Mouse (Mus musculus) Patski (cell line): ENCODE measurements around the gene Zdhhc14. TPM values are rescaled to one million over a fixed set of nuclear protein-coding genes. Genes with fewer than 3 reads are reported as not detected.

Experiments used
- ATAC-seq: fragments of 100-300 bp; one replicate; pipeline ENCODE4 v1.8.0; 2021
- CTCF ChIA-PET: fragments of 350-600 bp; sonication (Branson Sonifier 250); formaldehyde crosslinking; loops from one replicate; lab custom pipeline; 2022; ENCODE audit warnings: inconsistent platforms; lab: Charles Lee
- POLR2A ChIA-PET: fragments of 350-600 bp; sonication (Branson Sonifier 250); formaldehyde crosslinking; loops from one replicate; lab custom pipeline; 2022; ENCODE audit warnings: antibody characterized with exemption, inconsistent platforms; lab: Charles Lee
- DNase-seq: peaks from one replicate; pipeline ENCODE4 v3.0.0-alpha.2; 2011; ENCODE audit warnings: low read depth, low spot score
- H3K27me3 ChIP-seq: fragments of 371-371 bp; one replicate; pipeline ENCODE4 v1.5.1; 2021
- CTCF ChIP-seq: fragments of 100-300 bp; IDR thresholded peaks from one replicate; pipeline ENCODE4 v1.5.1; 2021
- in situ Hi-C: fragments of 300-500 bp; cut with MboI; formaldehyde crosslinking; loops from 3 replicates; pipeline ENCODE4 v1.11.1; 2018; ENCODE audit warnings: low pct_unique_long_range_greater_than_20kb, mixed read lengths
- polyA plus RNA-seq: library from polyadenylated mRNA; unstranded; gene quantifications from one replicate; pipeline ENCODE4 v1.2.3, GENCODE M21; 2021

The Zdhhc14 gene
- polyA plus RNA-seq, 1 experiment from 2014 or later: 2.4 TPM

DNA sequence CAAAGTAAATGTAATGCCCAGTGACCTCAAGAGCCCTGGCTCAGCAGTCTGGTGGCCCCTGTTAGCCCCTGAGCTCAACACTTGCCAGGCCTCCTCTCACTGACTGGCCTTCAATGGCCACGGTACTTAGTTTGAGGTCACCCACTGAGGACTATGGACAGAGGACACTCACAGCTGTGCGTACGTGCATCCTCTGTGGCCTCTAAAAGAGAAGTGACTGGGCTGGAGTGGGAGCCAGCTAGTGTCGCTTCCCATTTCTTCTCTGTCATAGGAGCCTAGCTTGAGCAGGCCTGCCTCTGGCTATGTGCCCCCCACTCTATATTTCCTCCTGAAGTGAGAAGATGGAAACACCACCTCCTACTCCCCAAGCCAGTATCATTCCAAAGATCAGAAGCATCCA is 273.4 kb downstream of the Zdhhc14 start:
- POLR2A ChIA-PET: no interaction called here
- TF ChIP-seq CTCF: no peak
- H3K27me3 ChIP-seq: no peaks in the 10 kb centered on the region
- no peak for DNase-seq
- ATAC-seq: no peak
- in situ Hi-C loops: no loop called here
- CTCF ChIA-PET: interaction anchor here (1.2 to 1.3 kb wide), 2 partner anchors 12 to 30 kb away, joined by 3 read pairs; no protein-coding TSS in a partner anchor

DNA sequence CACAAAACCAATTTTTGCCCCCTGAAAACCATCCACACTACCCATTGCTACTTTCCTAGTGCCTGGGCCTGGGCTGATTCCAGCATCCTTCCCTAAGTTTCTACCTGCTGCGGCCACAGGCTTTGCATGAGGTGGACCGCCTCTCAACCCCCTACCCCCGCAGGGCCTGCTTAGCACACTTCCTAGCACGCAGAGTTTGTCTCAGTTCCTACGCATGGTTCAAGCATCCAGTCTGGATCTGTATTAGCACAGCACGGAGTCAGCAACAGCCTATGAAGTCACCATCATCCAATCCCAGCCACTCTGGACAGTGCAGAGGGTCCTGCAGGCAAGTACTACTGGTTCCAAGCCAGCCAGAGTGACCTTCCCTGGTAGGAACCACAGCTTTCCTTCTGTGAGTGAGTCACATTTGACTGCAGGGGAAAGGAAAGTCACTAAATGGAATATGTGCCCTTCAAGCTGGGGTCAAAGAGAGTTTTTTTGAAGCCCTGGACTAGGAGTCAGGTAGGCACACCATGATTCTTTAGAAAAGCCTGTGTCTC is 275.9 kb downstream of the Zdhhc14 start:
- no peaks in the 10 kb centered on the region for H3K27me3 ChIP-seq
- in situ Hi-C loops: no loop called here
- ChIA-PET POLR2A (no interaction called here), CTCF (interaction anchor here (3.7 kb wide), 1 partner anchor 28 kb away, joined by 13 read pairs; no protein-coding TSS in a partner anchor)
- TF ChIP-seq CTCF: no peak
- no peak for DNase-seq
- no peak for ATAC-seq

DNA sequence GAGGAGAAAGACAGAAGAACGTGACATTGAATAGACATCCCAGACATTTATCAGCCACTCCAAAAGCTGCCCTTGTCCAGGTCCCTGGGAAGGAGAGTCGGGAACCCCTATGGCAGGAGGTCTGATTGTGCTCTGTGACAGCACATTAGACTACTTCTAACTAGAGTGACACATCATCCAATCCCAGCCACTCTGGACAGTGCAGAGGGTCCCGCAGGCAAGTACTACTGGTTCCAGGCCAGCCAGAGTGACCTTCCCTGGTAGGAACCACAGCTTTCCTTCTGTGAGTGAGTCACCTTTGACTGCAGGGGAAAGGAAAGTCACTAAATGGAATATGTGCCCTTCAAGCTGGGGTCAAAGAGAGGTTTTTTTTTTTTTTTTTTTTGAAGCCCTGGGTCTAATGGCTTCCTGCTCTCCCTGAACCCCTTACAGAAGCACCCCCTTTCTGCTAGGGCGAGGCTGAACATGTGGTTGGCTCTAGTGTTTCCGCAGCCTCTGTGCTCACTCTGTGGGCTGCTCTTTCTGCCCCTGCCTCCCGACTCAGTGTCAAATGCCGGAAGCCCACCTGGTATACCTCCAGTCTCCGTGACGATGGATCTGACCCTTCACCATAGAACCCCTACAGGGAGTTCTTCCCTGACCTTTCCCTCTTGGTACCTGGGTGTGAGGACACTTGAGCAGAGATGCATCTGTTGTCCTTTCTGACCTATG is 276.6 kb downstream of the Zdhhc14 start:
- TF ChIP-seq CTCF: no peak
- CTCF ChIA-PET: interaction anchor here (1.3 to 3.7 kb wide), 3 partner anchors 16 to 121 kb away, joined by 4 to 13 read pairs (median 7); no protein-coding TSS in a partner anchor
- POLR2A ChIA-PET: no interaction called here
- DNase-seq (no peak), ATAC-seq (no peak)
- in situ Hi-C loops: no loop called here
- no peaks in the 10 kb centered on the region for H3K27me3 ChIP-seq

DNA sequence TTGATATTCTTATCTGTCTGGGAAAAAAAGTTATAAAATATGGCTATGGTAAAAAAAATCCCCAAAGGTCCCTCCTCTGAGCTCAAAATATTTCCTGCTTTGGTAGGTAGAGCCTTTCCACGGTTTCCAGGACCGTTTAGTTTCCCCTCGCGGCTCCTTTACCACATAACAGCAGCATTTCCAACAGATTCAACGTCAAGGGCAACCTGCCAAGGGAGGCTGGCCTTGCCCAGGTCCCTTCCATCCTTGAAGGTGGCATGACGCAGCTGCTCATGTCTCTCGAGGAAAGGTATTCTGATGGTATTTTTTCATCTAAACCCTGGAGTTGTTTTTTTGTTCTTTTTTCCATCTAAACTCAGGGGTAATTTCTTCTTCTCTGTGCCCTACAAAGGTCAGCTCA is 277.4 kb downstream of the Zdhhc14 start:
- TF ChIP-seq CTCF: no peak
- no peak for ATAC-seq
- CTCF ChIA-PET: interaction anchor here (1.3 to 3.7 kb wide), 4 partner anchors 13 to 121 kb away, joined by 4 to 13 read pairs (median 6); no protein-coding TSS in a partner anchor
- no peak for DNase-seq
- no peaks in the 10 kb centered on the region for H3K27me3 ChIP-seq
- POLR2A ChIA-PET: interaction anchor here (0.7 kb wide), 2 partner anchors 107 to 330 kb away, joined by 3 to 7 read pairs; partner anchors contain the start of gene Tmem242
- in situ Hi-C loops: no loop called here

DNA sequence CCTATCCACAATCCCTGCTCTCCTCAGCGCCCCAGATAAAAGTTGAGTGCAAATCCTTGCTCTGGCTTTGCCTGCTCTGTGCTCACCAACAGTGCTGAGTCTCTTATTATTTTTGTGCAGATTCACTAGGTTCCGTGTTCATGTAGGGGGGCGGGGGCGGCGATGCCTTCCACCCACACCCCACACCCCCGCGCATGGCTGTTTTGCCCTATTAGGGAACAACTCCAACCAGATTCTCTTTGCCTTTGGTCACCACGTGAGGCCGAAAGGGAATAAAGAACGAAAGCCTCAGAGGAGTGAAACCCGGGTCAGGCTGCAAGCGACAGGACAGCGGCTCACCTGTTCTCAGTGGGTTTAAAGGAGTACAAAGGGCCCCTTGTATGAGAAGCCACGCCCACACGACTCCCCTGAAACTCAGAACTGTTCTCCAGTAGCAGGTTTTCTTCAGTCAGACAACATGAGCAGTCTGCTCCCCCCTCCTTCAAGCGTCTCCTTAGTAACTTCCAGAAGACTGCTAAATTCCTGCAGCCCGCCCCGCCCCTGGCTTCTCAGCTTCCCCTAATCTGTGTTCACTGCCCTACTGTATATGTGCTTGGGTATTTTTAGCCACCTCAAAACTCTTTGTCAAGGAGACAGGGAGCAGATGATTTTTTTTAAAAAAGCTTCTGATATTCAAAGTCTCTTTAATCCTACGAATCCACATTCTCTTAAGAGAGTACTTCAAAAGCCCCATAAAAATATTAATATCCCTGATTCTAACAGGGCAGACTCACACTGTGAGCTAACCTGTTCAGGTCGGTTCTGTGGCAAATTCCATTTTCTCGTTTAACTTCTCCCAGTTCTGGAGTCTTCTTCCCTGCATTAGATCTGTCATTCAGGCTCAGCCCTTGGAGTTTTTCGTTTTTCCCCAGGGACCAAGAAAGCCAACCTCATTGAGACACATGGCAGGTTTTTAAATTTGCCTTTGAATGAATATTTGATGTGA is 278.2 kb downstream of the Zdhhc14 start:
- POLR2A ChIA-PET: interaction anchor here (0.6 to 0.7 kb wide), 3 partner anchors 9 to 330 kb away, joined by 3 to 7 read pairs (median 4); partner anchors contain the start of gene Tmem242
- TF ChIP-seq CTCF: no peak
- CTCF ChIA-PET: interaction anchor here (0.7 to 3.7 kb wide), 6 partner anchors 12 to 120 kb away, joined by 3 to 13 read pairs (median 5); no protein-coding TSS in a partner anchor
- in situ Hi-C loops: no loop called here
- ATAC-seq (peak; percentile 82), DNase-seq (peak; percentile 19)
- no peaks in the 10 kb centered on the region for H3K27me3 ChIP-seq

DNA sequence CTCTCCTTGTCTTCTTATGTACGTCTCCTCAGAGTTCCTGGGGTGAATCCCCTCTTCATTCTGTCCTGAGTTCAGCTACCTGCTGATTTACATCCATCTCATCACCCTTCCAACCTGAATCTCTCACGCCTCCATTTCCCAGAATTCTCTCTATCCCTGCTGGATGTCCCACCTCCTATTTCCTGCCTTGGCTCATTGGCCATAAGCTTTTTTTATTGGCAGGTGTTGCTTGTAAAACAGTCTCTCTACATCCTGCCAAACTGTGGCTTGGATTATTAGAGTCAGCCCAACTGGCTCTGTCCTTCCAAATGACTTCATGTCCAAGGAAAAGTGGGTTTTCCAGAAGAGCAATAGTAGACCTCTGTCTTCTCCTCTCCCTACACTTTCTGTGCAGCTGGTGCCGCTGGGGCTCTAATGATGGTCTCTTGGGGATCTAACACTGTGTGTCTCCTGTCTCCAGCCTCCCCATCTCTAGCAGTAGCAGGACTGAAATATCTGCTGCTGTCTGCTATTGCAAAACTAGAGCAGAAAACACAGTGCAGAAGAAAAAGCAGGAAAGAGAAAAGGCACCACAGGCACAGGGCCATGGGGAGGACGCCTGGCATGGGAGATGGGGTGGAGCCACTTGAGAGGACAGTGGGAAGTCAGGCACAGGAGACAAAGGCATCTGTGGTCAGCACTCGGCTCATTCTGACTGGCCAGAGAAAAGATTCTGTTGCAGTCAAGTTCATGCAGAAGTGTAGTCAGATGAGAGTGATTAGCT is 288.0 kb downstream of the Zdhhc14 start:
- POLR2A ChIA-PET: no interaction called here
- no peak for ATAC-seq
- H3K27me3 ChIP-seq: no peaks in the 10 kb centered on the region
- CTCF ChIA-PET: interaction anchor here (1.0 to 1.4 kb wide), 2 partner anchors 15 to 351 kb away, joined by 3 to 4 read pairs; no protein-coding TSS in a partner anchor
- DNase-seq: no peak
- in situ Hi-C loops: no loop called here
- no peak for TF ChIP-seq CTCF

DNA sequence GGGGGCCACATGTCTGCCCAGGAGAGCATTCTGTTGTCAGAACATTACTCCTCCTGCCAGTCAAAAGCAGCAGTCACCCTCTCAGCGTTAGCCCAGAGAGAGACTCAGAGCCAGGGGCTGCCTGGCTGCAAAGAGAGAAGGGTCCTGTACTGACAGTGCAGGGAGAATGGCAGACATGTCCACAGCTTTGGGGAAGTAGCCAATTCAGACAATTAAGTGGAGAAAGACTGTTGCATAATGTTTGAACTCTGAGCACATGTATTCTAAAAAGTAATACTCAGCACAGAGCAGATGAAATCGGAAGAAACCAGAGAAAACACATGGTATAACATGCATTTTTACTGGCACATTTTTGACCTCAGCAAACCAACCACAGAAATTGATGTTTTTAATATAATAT is 292.9 kb downstream of the Zdhhc14 start:
- H3K27me3 ChIP-seq: no peaks in the 10 kb centered on the region
- CTCF ChIA-PET: interaction anchor here (1.1 kb wide), 1 partner anchor 11 kb away, joined by 4 read pairs; no protein-coding TSS in a partner anchor
- POLR2A ChIA-PET: interaction anchor here (0.9 kb wide), 1 partner anchor 402 kb away, joined by 3 read pairs; no protein-coding TSS in a partner anchor
- TF ChIP-seq CTCF: no peak
- DNase-seq (no peak), ATAC-seq (no peak)
- in situ Hi-C loops: no loop called here

DNA sequence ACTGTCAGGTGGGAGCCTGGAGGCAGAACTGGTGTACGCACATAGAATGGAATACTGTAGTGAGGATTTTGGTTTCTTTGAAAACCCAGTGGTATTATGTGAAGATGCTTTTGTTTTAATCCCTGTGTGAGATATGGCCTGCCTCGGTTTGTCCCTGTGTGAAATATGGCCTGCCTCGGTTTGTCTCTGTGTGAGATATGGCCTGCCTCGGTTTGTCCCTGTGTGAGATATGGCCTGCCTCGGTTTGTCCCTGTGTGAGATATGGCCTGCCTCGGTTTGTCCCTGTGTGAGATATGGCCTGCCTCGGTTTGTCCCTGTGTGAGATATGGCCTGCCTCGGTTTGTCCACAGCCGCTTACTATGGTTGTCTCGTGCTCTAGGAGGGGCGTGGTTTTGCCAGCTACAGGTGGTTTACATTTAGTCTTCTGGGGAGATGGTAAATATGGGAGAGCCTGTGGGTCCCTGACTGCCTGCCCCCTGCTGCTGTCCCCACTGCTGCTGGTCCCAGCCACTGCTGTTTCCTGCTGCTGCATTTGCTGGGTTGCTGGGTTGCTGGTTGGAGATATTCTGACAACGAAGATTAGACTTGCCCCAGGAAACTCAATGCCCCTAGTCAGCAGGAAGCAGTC is 299.9 kb downstream of the Zdhhc14 start:
- TF ChIP-seq CTCF: no peak
- H3K27me3 ChIP-seq: no peaks in the 10 kb centered on the region
- ChIA-PET CTCF (interaction anchor here (0.8 to 10.8 kb wide), 3 partner anchors 54 to 98 kb away, joined by 3 to 213 read pairs (median 3); no protein-coding TSS in a partner anchor), POLR2A (interaction anchor here (0.6 kb wide), 1 partner anchor 490 kb away, joined by 4 read pairs; no protein-coding TSS in a partner anchor)
- ATAC-seq: no peak
- DNase-seq: no peak
- in situ Hi-C loops: loop anchor here (10.0 kb wide), 2 partner anchors 103 to 233 kb away; no protein-coding TSS in a partner anchor
